Mouse (Mus musculus) subcutaneous adipose tissue, adult 2 months (tissue): ENCODE measurements around the gene Gm20807. TPM values are rescaled to one million over a fixed set of nuclear protein-coding genes. Genes with fewer than 3 reads are reported as not detected.

ENCODE experiments used
- polyA plus RNA-seq: library from polyadenylated mRNA; depleted of rRNA; stranded (reverse); fragments of >200 nt; gene quantifications from 2 replicates; pipeline ENCODE4 v1.2.3, GENCODE M21; 2012; ENCODE audit warnings: low replicate concordance; rRNA removed

Gene Gm20807
- not detected in 2 replicates for polyA plus RNA-seq

DNA sequence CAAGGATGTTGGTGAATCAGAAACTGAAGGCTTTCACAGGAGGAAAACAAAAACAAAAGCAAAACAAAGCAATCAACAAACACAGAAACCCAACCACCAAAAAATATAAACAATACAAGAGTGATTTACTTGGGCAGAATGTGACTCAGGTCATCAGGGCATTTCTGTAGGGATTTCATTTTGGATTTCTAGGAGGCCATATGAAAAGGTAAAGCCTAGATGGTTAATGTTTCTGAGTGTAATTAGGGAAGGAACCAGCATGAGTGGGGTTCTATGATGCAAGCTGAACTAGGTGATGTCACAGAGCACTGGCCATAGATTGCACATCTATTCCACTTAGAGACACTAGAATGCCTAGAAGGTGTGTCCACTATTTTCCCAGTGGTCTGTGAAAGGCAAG, at the start of gene Gm20807:
TSS of gene Gm20807 (plus strand) at position 301 of the 400 bp plus-strand sequence.

Other genes with a start within 250 kb of the Gm20807 start
- not detected in 2 replicates for gene Gm21891, start 90.6 kb downstream of the Gm20807 start, polyA plus RNA-seq
- gene Gm21425, start 119.1 kb downstream of the Gm20807 start, polyA plus RNA-seq: not detected in 2 replicates
- not detected in 2 replicates for gene Gm21828, start 181.0 kb downstream of the Gm20807 start, polyA plus RNA-seq
- gene Gm21440, start 209.5 kb downstream of the Gm20807 start, polyA plus RNA-seq: not detected in 2 replicates
- not detected in 2 replicates for gene Gm21454, start 209.6 kb downstream of the Gm20807 start, polyA plus RNA-seq